Mouse (Mus musculus) left cerebral cortex, postnatal 10 days (tissue): Measurements from ENCODE around the gene Slc43a1. TPM values are rescaled to one million over a fixed set of nuclear protein-coding genes. Genes with fewer than 3 reads are reported as not detected.
"Not testable (repeated sequence)": the region's sequence is repeated elsewhere in the genome, so short reads cannot be mapped to it uniquely, and the experiment has no call there.

Source experiments
- DNase-seq, 2 experiments: peaks; one replicate each; pipeline ENCODE4 v3.0.0; 2021 to 2022; ENCODE audit warnings: low spot score in 2 of 2, mixed read lengths in 1 of 2; ENCODE audit errors: extremely low spot score in 1 of 2
- intact Hi-C: fragments of 180-260 bp; cut with DNase I; formaldehyde crosslinking; loops from one replicate; pipeline ENCODE4 v1.15.1; 2025
- total RNA-seq, 2 experiments: library from RNA; stranded (reverse); gene quantifications; 2 replicates each; pipeline ENCODE4 v1.2.3; 2021

Slc43a1 gene
- total RNA-seq, result under 1 TPM; 0.34 to 0.43 TPM

- intact Hi-C loops, result no loop called here
- DNase-seq, result no peak
These were observed at the start of gene Slc43a1 for GRCm38 (mm10) chr2:84838593-84838949. TSS of gene Slc43a1 (plus strand) at chr2:84838850.

DNA sequence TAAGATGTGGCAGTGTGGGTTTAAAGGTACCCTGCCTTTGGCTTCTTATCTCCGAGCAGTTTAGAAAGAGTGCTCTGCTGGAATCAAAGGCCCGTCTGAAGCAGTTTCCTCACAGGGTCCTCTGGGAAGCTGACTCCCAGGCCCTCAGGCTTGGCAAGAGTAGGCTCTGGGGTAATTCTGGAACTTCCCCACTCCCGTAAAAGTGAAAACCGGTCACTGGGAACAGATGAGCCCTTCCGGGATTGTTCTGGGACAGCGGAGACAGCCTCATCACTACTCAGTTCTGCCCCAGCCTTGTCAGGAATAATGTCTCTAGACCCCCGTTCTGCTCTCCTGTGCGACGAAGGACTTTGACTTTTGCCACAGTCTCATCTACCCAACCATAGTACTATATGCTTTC lies 48.2 kb upstream of the Slc43a1 start:
- DNase-seq, result no peak
- intact Hi-C loops, result no loop called here

DNA sequence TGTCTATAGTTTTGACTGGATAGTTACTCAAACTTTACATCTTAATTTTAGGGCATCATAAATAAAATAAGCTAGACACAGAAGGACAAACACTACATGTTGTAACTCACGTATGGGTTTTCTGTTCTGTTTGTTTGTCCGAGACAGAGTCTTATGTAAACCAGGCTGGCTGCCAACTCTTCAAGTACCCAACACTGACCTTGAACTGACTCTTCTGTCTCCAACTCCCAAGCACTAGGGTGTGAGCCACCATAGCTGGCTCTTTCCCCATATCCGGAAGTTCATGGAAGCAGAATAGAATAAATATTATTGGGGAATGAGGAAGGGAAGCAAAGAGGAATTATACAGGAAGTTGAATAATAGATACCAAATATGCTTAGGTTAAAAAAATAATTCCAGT lies 46.1 kb upstream of the Slc43a1 start:
- intact Hi-C loops, result no loop called here
- no peak for DNase-seq

GRCm38 (mm10) chr2:84793154-84793553 lies 45.5 kb upstream of the Slc43a1 start:
- no peak for DNase-seq
- intact Hi-C loops, result no loop called here

- intact Hi-C loops, result no loop called here
- no peak for DNase-seq
These were observed 44.8 kb upstream of the Slc43a1 start for GRCm38 (mm10) chr2:84793871-84794270.

GRCm38 (mm10) chr2:84797833-84798492 lies 40.7 kb upstream of the Slc43a1 start:
- intact Hi-C loops, result loop anchor here (5.0 kb wide), 1 partner anchor 56 kb away; the partner anchor contains the start of gene Gm19426
- peak; percentile 79 to 80 for DNase-seq

DNA sequence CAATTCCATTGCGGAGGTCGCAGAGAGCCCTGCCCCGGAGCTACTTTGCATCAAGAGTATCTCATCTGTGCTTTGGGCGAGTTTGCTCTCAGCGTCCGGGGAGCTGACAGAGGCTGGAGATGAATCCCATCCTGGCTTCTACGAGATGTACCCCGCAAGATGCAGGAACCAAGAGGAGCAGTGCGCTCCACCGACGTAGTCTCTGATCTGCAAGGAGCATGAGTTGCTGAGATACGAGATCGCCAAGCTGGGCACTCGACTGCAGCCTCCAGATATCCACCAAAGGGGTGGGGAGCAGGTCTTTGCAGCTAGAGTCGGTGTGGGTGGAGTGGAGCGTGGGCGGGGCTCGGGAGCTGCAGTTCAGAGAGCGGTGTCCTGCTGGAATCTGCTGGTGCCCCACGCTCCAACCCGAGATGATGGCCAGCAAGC lies 40.1 kb upstream of the Slc43a1 start, which contains the start of gene Ube2l6:
Ube2l6 (plus strand) TSS at position 336 of the 429 bp plus-strand sequence.
- intact Hi-C loops, result loop anchor here (5.0 kb wide), 1 partner anchor 56 kb away; the partner anchor contains the start of gene Gm19426
- DNase-seq, result peak in 1 of 2 experiments; percentile 84

DNA sequence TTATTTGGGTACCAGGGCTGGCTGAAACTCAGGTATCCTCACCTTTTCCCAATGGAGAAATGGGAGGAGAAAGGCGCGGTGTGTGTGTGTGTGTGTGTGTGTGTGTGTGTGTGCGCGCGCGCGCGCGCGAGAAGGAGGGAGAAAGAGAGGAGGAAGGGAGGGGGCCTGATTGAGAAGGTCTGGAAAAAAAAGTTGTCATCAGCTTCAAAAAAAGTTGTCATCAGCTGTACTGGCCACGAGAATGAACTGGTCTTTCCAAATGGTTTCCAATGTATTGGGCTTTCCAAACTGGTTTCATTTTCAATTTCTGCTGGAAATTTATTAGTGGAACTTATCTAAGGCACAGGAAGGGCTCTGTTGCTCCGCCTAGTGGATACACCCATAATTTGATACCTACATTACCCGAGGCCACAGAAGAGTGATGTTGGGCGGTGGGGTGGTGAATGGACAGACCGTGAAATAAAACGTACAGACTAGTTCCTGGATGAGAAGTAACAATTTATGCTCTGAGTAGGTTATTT lies 39.5 kb upstream of the Slc43a1 start:
- intact Hi-C loops, result loop anchor here (5.0 kb wide), 1 partner anchor 57 kb away; the partner anchor contains the start of gene Gm19426
- DNase-seq, result peak; percentile 49 to 56

DNA sequence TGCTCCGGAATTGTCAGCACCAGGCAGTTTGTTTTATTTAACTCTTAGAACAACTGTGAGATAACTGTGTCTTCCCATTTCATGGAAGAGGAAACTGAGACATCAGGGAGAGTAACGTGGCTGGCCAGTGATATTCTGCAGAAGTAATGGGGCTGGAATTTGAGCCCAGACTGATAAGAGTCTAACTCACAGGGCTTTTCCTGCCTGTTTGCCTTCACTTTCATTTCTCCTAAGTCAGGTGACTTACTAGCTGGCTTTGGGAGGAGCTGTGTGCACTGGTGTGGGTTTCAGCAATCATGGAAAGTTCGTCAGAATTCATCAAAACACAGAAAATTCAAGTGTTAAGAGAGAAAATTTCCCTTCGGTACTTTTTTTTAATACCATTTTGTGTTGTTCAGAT lies 38.3 kb upstream of the Slc43a1 start:
- no peak for DNase-seq
- intact Hi-C loops, result loop anchor here (10.0 kb wide), 1 partner anchor 346 kb away; no protein-coding TSS in a partner anchor

DNA sequence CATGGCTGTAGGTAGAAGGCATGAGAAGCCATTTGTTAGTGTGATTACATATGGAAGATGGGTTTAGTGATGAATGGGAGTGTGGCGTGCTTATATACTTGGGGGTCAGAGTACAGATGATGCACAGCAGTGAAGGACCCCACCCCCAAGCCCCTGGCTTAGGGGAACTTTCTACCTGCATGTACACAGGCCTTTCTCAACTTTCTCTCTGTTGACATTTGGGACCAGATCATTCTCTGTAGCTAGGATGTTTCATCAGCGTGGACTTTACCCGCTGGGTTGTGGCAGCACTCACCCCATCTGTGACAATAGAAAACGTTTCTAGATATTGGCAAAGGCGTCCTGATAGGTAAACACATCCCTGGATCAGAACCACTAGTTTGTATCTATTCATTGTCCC lies 37.4 kb upstream of the Slc43a1 start:
- not testable (repeated sequence) for DNase-seq
- intact Hi-C loops, result loop anchor here (10.0 kb wide), 1 partner anchor 346 kb away; no protein-coding TSS in a partner anchor

GRCm38 (mm10) chr2:84803963-84804362 lies 34.7 kb upstream of the Slc43a1 start:
- intact Hi-C loops, result loop anchor here (10.0 kb wide), 1 partner anchor 349 kb away; no protein-coding TSS in a partner anchor
- DNase-seq, result no peak

- intact Hi-C loops, result loop anchor here (10.0 kb wide), 1 partner anchor 352 kb away; no protein-coding TSS in a partner anchor
- DNase-seq, result no peak
These were observed 32.1 kb upstream of the Slc43a1 start for GRCm38 (mm10) chr2:84806546-84806945.

- DNase-seq, result no peak
- intact Hi-C loops, result loop anchor here (10.0 kb wide), 1 partner anchor 355 kb away; no protein-coding TSS in a partner anchor
These were observed 29.3 kb upstream of the Slc43a1 start for GRCm38 (mm10) chr2:84809330-84809729.

DNA sequence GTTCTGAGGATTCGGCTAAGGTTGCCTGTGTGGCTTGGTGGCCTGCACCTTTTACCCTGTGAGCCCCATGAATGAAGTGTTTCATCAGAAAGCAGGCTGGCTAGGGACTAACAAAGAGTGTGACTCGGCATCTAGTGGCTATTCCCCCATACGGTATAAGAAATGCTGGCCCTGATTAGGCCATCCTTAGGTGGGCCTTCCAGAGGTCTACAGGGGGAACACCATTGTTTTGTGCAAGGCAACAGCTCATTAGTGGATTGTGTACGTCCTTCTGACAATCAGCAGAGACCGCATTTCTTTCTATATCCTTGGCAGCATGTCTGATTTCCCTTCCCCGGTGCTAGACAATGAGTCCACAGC lies 28.1 kb upstream of the Slc43a1 start:
- intact Hi-C loops, result no loop called here
- no peak for DNase-seq

DNA sequence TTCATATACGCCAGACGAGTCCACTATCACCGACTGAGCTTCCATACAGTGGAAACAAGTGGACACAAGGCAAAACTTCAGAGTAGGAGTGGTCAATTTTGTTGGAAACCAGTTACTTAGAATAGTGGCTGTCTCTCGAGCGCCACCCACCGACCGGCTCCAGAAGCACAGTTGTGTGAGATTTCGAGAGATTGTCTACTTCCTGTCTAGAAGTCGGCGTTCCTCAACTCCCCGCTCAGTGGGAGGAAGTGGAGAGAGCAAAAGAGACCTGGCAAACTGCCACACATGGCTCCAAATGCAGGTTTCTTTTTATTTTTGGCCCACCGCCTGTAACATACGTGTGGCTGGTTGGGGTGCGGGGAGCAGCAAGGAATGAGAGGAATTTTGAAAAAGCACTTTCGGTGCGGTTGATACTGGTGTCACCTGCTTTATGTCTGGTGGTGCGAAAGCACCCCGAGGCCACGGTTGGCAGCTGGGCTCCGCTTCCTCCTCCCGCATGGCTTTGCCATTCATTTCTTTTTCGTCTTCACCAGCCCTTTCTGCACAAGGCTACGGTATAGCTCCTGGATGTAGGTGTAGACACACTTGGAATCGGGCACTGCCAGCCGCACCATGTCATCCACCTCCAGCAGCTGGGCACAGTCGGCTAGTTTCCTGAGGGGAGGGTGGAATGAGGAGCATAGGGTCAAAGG lies 27.6 kb upstream of the Slc43a1 start:
- intact Hi-C loops, result no loop called here
- peak; percentile 79 to 90 for DNase-seq

DNA sequence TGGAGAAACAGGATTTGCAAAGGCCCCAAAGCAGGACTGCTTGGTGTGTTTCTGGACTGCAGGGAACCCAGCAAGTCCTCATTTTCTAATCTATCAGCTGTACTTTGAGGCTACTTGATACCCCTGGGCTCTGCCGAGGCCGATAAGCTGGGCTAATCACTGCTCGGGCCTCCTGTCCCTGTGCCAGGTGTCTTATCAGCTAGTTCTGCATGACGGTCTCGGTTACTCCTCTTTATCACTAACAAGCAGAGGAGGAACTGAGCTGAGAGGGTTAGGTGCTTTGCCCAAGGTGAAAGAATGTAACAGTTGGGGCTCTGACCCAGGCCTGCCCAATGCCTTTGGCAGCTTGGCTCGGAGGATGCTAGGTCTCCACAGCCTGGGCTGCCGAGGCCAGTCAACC lies 26.8 kb upstream of the Slc43a1 start:
- intact Hi-C loops, result no loop called here
- no peak for DNase-seq

GRCm38 (mm10) chr2:84812676-84813075 lies 26.0 kb upstream of the Slc43a1 start:
- DNase-seq, result no peak
- intact Hi-C loops, result no loop called here

GRCm38 (mm10) chr2:84819861-84820260 lies 18.8 kb upstream of the Slc43a1 start:
- no peak for DNase-seq
- intact Hi-C loops, result no loop called here

- intact Hi-C loops, result no loop called here
- no peak for DNase-seq
These were observed 16.1 kb upstream of the Slc43a1 start, which contains the start of gene Smtnl1 for GRCm38 (mm10) chr2:84822552-84822951. TSS of gene Smtnl1 (minus strand) at chr2:84822652.

DNA sequence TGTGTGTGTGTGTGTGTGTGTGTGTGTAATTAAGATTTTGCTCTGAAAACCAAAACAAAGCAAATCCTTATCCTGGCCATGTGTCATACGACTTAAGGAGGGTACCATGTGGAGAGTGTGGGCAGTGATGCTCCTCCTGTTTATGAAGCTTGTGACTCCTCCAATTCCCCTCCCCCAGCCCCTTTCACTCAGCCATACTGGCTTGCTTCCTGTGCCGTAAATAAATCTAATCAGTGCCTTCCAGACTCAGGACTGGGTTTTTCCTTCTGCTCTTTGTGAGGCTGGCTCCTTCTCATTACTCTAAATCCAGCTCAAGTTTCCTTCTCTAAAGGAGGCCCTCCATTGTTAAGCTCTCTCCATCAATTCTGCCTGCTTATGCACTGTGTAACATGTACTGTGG lies 15.4 kb upstream of the Slc43a1 start:
- no peak for DNase-seq
- intact Hi-C loops, result no loop called here
